Mouse (Mus musculus): ENCODE data around the gene Wdr66. TPM values are rescaled to one million over a fixed set of nuclear protein-coding genes. Genes with fewer than 3 reads are reported as not detected.

Wdr66 gene
- total and polyA plus RNA-seq, 3 experiments = 1.4 to 3.6 TPM; not detected in 1

GRCm38 (mm10) chr5:123375262-123375661 is 123.4 kb downstream of the Wdr66 start:
- Histone ChIP-seq H3K4me3 (ENCODE audit: control insufficient read depth in 1 of 2, insufficient read depth in 1 of 2, low read depth in 2 of 2, low read length in 2 of 2) (no peak overlapping the region), H3K9me3 (replicated peaks; ENCODE audit: insufficient read depth, low read length) (no peaks in the 10 kb centered on the region), H3K79me2 (ENCODE audit: control insufficient read depth, insufficient read depth, low read length, poor library complexity) (no peaks in the 10 kb centered on the region), H3K9ac (ENCODE audit: control insufficient read depth, low read depth, low read length, poor library complexity, severe bottlenecking) (no peak overlapping the region), H3K36me3 (ENCODE audit: control insufficient read depth in 1 of 2, insufficient read depth in 2 of 2, low read length in 2 of 2) (no peaks in the 10 kb centered on the region), H3K27me3 (ENCODE audit: control insufficient read depth in 1 of 2, insufficient read depth in 2 of 2, low read length in 2 of 2) (no peaks in the 10 kb centered on the region), H3K27ac (ENCODE audit: control insufficient read depth, low read depth, low read length) (no peak overlapping the region), H3K4me1 (ENCODE audit: control insufficient read depth in 1 of 2, insufficient read depth in 2 of 2, low read length in 2 of 2) (peaks cover 0 to 4% of the 10 kb centered on the region in 2 experiments; a peak in 1 of 4 replicates)
- DNase-seq (ENCODE audit: low read depth, low spot score) = no peak
- TF ChIP-seq RCOR1 (IDR thresholded peaks at IDR 0.05; ENCODE audit: low read depth, low read length) (no peak), JUND (IDR thresholded peaks at IDR 0.05; ENCODE audit: low read depth, low read length) (no peak), ZNF384 (IDR thresholded peaks at IDR 0.05; ENCODE audit: low read depth, low read length) (no peak), ZMIZ1 (IDR thresholded peaks at IDR 0.05; ENCODE audit: low read depth, low read length) (no peak), GABPA (IDR thresholded peaks at IDR 0.05; ENCODE audit: low read depth, low read length) (no peak)

- Histone ChIP-seq H3K27me3 (ENCODE audit: control insufficient read depth in 1 of 2, insufficient read depth in 2 of 2, low read length in 2 of 2) (no peaks in the 10 kb centered on the region), H3K79me2 (ENCODE audit: control insufficient read depth, insufficient read depth, low read length, poor library complexity) (no peaks in the 10 kb centered on the region), H3K4me3 (ENCODE audit: control insufficient read depth in 1 of 2, insufficient read depth in 1 of 2, low read depth in 2 of 2, low read length in 2 of 2) (no peak overlapping the region), H3K36me3 (ENCODE audit: control insufficient read depth in 1 of 2, insufficient read depth in 2 of 2, low read length in 2 of 2) (no peaks in the 10 kb centered on the region), H3K9ac (ENCODE audit: control insufficient read depth, low read depth, low read length, poor library complexity, severe bottlenecking) (no peak overlapping the region), H3K9me3 (replicated peaks; ENCODE audit: insufficient read depth, low read length) (no peaks in the 10 kb centered on the region), H3K4me1 (ENCODE audit: control insufficient read depth in 1 of 2, insufficient read depth in 2 of 2, low read length in 2 of 2) (peaks cover 0 to 4% of the 10 kb centered on the region in 2 experiments; a peak in 1 of 4 replicates), H3K27ac (ENCODE audit: control insufficient read depth, low read depth, low read length) (no peak overlapping the region)
- DNase-seq (ENCODE audit: low read depth, low spot score) = no peak
- TF ChIP-seq MAFK (IDR thresholded peaks at IDR 0.05; ENCODE audit: borderline replicate concordance, low read depth, low read length) = no peak
- no peak for TF ChIP-seq RAD21 (IDR thresholded peaks at IDR 0.05; ENCODE audit: low read depth, low read length)
- TF ChIP-seq MXI1 (IDR thresholded peaks at IDR 0.05; ENCODE audit: low read depth, low read length) = no peak
- no peak for TF ChIP-seq JUND (IDR thresholded peaks at IDR 0.05; ENCODE audit: low read depth, low read length)
- no peak for TF ChIP-seq USF2 (IDR thresholded peaks at IDR 0.05; ENCODE audit: borderline replicate concordance in 1 of 2, insufficient read depth in 1 of 2, low read depth in 1 of 2, low read length in 2 of 2)
- TF ChIP-seq MEF2A (IDR thresholded peaks at IDR 0.05; ENCODE audit: extremely low read depth, insufficient replicate concordance, low read depth, low read length, poor library complexity, severe bottlenecking) = no peak
- TF ChIP-seq ZKSCAN1 (IDR thresholded peaks at IDR 0.05; ENCODE audit: low read depth, low read length) = no peak
- no peak for TF ChIP-seq MAX (IDR thresholded peaks at IDR 0.05; ENCODE audit: low read length)
- no peak for TF ChIP-seq ETS1 (IDR thresholded peaks at IDR 0.05; ENCODE audit: low read depth, low read length)
- no peak for TF ChIP-seq BHLHE40 (IDR thresholded peaks at IDR 0.05; ENCODE audit: borderline replicate concordance, low read depth, low read length)
- TF ChIP-seq GABPA (IDR thresholded peaks at IDR 0.05; ENCODE audit: low read depth, low read length) = no peak
- no peak for TF ChIP-seq SIN3A (IDR thresholded peaks at IDR 0.05; ENCODE audit: low read length)
- TF ChIP-seq NELFE (IDR thresholded peaks at IDR 0.05; ENCODE audit: low read depth, low read length) = no peak
These were observed 124.0 kb downstream of the Wdr66 start for GRCm38 (mm10) chr5:123375793-123376452.
